Mouse (Mus musculus): ENCODE results near the gene Ascl3.

- no peak for TF ChIP-seq GATA1 (IDR thresholded peaks at IDR 0.05; ENCODE audit: borderline replicate concordance, low read length)
- TF ChIP-seq FLI1 (IDR thresholded peaks at IDR 0.05; ENCODE audit: low read length), result no peak
Observed at GRCm38 (mm10) chr7:109690101-109690500, 41.4 kb downstream of the Ascl3 start.

All from megakaryocyte, embryonic 14.5 days (primary cell).